Mouse (Mus musculus) kidney, adult 2 months (tissue): ENCODE results near the gene Grhpr. TPM values are rescaled to one million over a fixed set of nuclear protein-coding genes. Genes with fewer than 3 reads are reported as not detected.
A peak's percentile ranks its signal among the peaks of the same experiment; 100 is the strongest.

Experiments used
- DNase-seq: peaks from one replicate; pipeline ENCODE4 v3.0.0; 2021
- H3K27ac ChIP-seq: fragments of 200-500 bp; 2 replicates; pipeline ENCODE4 v1.5.1; 2012; ENCODE audit warnings: low read depth, low read length, control low read depth, inconsistent platforms; ENCODE audit not compliant: insufficient read depth
- H3K27me3 ChIP-seq: fragments of 200-500 bp; replicated peaks from 2 replicates; pipeline ENCODE4 v1.6.1; 2012; ENCODE audit warnings: mild to moderate bottlenecking, moderate library complexity, low read length, inconsistent platforms; ENCODE audit not compliant: control insufficient read depth, insufficient read depth
- H3K36me3 ChIP-seq: fragments of 200-500 bp; 2 replicates; pipeline ENCODE4 v1.6.1; 2012; ENCODE audit warnings: mild to moderate bottlenecking, moderate library complexity, low read length, inconsistent platforms; ENCODE audit not compliant: control insufficient read depth, insufficient read depth
- H3K4me1 ChIP-seq: fragments of 200-500 bp; 2 replicates; pipeline ENCODE4 v1.6.1; 2011; ENCODE audit warnings: low read length; ENCODE audit not compliant: control insufficient read depth, insufficient read depth
- H3K4me3 ChIP-seq: fragments of 200-500 bp; 2 replicates; pipeline ENCODE4 v1.5.1; 2011; ENCODE audit warnings: mild to moderate bottlenecking, low read depth, low read length, control low read depth; ENCODE audit not compliant: insufficient read depth
- CTCF ChIP-seq: fragments of 200-500 bp; conservative IDR thresholded peaks from 2 replicates; pipeline ENCODE4 v1.5.1; 2011; ENCODE audit warnings: low read depth, mild to moderate bottlenecking, control low read depth, low read length, moderate library complexity, mixed read lengths; ENCODE audit not compliant: insufficient read depth, insufficient read length
- POLR2A ChIP-seq: fragments of 200-500 bp; IDR thresholded peaks from one replicate; pipeline ENCODE4 v1.6.1; 2011; ENCODE audit warnings: low read depth, low read length, control low read depth
- WGBS: fragments of 180-500 bp; shearing (Covaris S2); methylation state at CpG from one replicate; pipeline ENCODE4 v1.1.7; 2018; 5-methylcytosine and 5-hydroxymethylcytosine counted together
- polyA plus RNA-seq: library from polyadenylated mRNA; depleted of rRNA; stranded (reverse); fragments of >200 nt; gene quantifications from 2 replicates; pipeline ENCODE4 v1.2.3, GENCODE M21; 2012; rRNA removed

Grhpr gene
- 334 and 342 TPM in 2 replicates for polyA plus RNA-seq

DNA sequence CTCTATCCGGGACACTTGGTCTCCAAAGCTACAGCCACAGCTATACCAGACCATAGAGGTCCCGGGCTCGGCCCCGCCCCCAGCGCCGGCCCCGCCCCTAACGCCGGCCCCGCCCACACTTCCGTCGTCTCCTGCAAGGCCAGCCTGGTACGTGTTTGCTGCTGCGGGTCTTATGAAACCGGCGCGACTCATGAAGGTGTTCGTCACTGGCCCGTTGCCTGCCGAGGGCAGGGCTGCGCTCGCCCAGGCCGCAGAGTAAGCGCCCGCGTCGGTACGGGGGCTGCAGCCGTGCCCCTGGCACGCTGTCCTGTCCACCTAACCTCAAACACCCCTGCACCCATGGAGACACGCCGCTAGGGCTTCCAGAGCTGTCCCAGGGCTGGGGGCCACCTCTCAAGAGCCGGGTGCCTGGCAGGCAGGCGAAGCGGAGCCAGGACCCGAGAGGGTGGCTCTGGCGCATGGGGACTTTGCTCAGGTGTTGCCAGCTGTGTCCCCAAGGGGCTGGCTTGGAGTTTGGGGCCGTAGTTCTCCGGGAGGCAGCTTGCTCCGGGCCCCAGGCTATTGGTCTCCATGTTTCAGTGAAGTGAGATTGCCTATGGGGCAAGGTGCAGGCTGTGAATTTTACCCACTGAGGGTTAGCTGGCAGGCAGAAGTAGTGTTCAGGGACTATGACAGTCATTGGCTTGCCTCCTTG, at the start of gene Grhpr:
TSS of gene Grhpr (plus strand) at position 116 of the 694 bp plus-strand sequence.
- DNase-seq, result peak; percentile 93
- Histone ChIP-seq H3K27ac (peak within 1 kb of the TSS; percentile 99), H3K36me3 (no peaks in the 10 kb centered on the region), H3K4me3 (peak within 1 kb of the TSS; percentile 92), H3K4me1 (peaks cover 28% of the 10 kb centered on the region), H3K27me3 (no peaks in the 10 kb centered on the region)
- under 1% methylated on average over 40 of the region's 40 CpGs for WGBS
- TF ChIP-seq POLR2A (peak; percentile 81), CTCF (no peak; the same call in 1 of the 2 replicates)

GRCm38 (mm10) chr4:44931732-44932131, 49.5 kb upstream of the Grhpr start:
- no peaks in the 10 kb centered on the region for H3K27me3 ChIP-seq
- no peaks in the 10 kb centered on the region for H3K4me1 ChIP-seq
- H3K27ac ChIP-seq, result no peak overlapping the region
- no peak for TF ChIP-seq POLR2A
- no peak for TF ChIP-seq CTCF
- 95% methylated on average over 6 of the region's 6 CpGs for WGBS
- H3K4me3 ChIP-seq, result no peak overlapping the region
- peaks cover 2% of the 10 kb centered on the region for H3K36me3 ChIP-seq
- DNase-seq, result no peak

DNA sequence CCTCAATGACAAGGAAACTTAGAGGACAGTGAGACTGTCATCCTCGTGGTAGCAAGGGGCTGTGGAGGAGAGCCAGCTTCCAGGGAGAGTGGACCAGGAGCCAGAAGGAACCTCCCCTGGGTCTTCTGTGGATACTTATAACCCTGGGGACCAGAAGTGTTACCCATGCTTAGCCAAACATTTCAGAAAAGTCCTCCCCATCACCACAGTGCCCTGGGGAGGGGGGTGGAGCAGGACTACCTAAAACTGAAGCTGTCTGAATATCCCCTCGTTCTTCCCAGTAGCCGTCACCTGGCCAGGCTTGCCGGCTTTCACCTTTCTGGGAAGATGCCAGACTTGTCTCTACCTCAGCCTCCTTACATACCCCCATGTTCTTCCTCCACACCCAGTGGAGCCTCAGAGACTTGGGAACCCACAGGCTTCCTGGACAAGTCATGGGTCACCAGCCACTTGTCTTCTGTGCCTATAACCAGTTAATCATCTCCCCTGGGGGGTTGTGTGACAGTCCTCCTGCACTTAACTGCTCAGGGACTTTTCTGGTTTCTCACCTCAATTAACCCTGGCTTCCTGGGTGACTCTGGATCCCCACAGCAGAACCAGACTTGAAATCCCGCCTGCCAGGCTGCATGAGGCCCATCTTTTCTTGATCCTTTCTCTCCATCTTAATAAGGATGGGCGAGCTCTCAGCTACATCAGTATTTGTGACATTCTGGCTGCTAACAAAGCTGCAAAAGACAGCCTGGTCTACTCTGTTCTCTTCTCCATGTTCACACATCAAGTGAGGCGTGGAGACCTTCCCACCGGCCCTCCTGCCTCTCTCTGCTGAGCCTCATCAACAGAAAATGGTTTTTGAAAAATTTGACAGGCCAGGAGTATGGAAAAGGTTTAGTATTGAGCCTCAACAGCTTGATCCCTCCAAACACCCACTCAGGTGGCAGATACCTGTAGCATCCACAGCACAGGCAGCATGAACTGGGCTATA, 42.5 kb upstream of the Grhpr start:
- peak; percentile 66 for DNase-seq
- no peaks in the 10 kb centered on the region for H3K36me3 ChIP-seq
- H3K4me1 ChIP-seq, result peaks cover 6% of the 10 kb centered on the region; the same call in 1 of the 2 replicates
- no peak overlapping the region for H3K4me3 ChIP-seq
- 54% methylated on average over 8 of the region's 8 CpGs for WGBS
- H3K27ac ChIP-seq, result no peak overlapping the region
- no peaks in the 10 kb centered on the region for H3K27me3 ChIP-seq
- TF ChIP-seq CTCF, result no peak
- TF ChIP-seq POLR2A, result no peak

- Histone ChIP-seq H3K4me3 (no peak overlapping the region), H3K4me1 (peaks cover 6% of the 10 kb centered on the region; the same call in 1 of the 2 replicates), H3K27me3 (no peaks in the 10 kb centered on the region), H3K36me3 (no peaks in the 10 kb centered on the region), H3K27ac (no peak overlapping the region)
- 86% methylated on average over 14 of the region's 14 CpGs for whole genome bisulfite sequencing
- DNase-seq, result no peak
- no peak for TF ChIP-seq CTCF
- TF ChIP-seq POLR2A, result no peak
Observed at GRCm38 (mm10) chr4:44939576-44940249, 41.5 kb upstream of the Grhpr start.

GRCm38 (mm10) chr4:44940286-44940685, 40.9 kb upstream of the Grhpr start:
- WGBS, result 85% methylated on average over 9 of the region's 9 CpGs
- H3K27ac ChIP-seq, result no peak overlapping the region
- no peak for DNase-seq
- H3K4me1 ChIP-seq, result peaks cover 6% of the 10 kb centered on the region; the same call in 1 of the 2 replicates
- no peak overlapping the region for H3K4me3 ChIP-seq
- TF ChIP-seq CTCF (no peak), POLR2A (no peak)
- H3K27me3 ChIP-seq, result no peaks in the 10 kb centered on the region
- no peaks in the 10 kb centered on the region for H3K36me3 ChIP-seq

- no peaks in the 10 kb centered on the region for H3K36me3 ChIP-seq
- 76% methylated on average over 1 of the region's 1 CpGs for WGBS
- peaks cover 6% of the 10 kb centered on the region; the same call in 1 of the 2 replicates for H3K4me1 ChIP-seq
- no peaks in the 10 kb centered on the region for H3K27me3 ChIP-seq
- TF ChIP-seq CTCF (no peak), POLR2A (no peak)
- H3K27ac ChIP-seq, result no peak overlapping the region
- no peak overlapping the region for H3K4me3 ChIP-seq
- DNase-seq, result no peak
Observed at GRCm38 (mm10) chr4:44942237-44942636, 39.0 kb upstream of the Grhpr start.

DNA sequence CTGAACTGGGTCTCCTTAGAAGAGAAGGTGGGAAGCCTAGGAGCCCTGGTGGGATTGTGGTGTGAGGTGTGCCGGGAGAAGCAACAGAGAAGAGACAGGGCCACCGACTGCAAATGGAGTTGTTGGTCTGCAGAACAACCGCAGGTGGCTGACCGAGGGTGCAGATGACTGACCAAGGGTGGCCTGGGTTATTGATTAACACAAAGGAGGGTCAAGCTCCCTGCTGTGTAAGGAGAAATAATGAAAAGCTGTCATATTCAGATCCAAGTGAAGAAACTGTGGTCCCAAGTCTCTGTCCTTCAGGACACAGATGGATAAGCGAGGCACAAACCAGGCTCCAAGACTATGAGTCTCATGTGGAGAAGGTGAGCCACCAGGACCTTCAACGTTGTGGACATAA, 37.7 kb upstream of the Grhpr start:
- DNase-seq, result peak; percentile 93
- Histone ChIP-seq H3K36me3 (no peaks in the 10 kb centered on the region), H3K4me3 (peak overlapping the region; percentile 81), H3K27ac (peak overlapping the region; percentile 98), H3K27me3 (no peaks in the 10 kb centered on the region), H3K4me1 (peaks cover 11% of the 10 kb centered on the region; the same call in 1 of the 2 replicates)
- TF ChIP-seq CTCF (no peak), POLR2A (no peak)
- WGBS, result 37% methylated on average over 6 of the region's 6 CpGs
